Mouse (Mus musculus): Measurements from ENCODE around the gene Tssk3.

DNA sequence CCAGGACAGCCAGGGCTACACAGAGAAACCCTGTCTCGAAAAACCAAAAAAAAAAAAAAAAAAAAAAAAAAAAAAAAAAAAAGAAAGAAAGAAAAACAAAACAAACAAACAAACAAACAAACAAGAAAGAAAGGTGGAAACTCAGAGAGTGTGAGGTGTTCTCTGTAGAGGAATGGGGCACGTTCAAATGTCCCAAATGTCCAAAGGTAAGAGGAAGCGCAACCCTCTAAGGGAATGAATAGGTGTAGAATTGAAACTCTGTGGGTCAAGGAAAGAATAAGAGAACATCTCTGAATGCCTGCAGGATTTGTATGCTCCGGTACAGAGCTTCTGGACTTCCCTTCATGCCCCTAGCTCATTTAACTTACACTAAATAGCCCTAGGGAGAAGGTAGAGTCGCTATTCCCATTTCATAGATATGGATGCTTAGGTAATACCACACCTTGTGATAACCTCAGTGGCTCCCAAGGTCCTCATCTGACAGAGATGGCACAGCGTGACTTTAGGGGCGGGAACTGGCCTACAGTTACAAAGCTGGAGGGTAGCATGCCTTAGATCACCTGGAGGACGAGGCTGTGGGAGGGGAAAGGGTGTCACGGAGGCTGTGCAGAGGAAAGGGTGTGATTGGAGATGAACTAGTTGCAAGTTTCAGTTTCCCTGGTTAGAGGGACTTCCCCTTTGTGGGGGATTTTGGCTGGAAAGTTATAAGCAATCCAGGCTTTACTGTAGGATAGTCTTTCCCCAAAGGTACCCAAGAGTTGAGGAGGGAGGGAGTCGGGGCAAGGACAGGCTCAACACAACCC is 16.8 kb upstream of the Tssk3 start:
- TF ChIP-seq CHD2 (IDR thresholded peaks at IDR 0.05; ENCODE audit: low read length): no peak
- TF ChIP-seq CHD1 (IDR thresholded peaks at IDR 0.05; ENCODE audit: low read depth, low read length): no peak
- no peak for TF ChIP-seq CTCF (conservative IDR thresholded peaks at IDR 0.05 in 1 of 2, IDR thresholded peaks at IDR 0.05 in 1 of 2; ENCODE audit: low read depth in 2 of 2, low read length in 2 of 2)
- no peak for TF ChIP-seq ZKSCAN1 (IDR thresholded peaks at IDR 0.05; ENCODE audit: borderline replicate concordance, low read depth, low read length)
- 0 out of 2 replicates have a peak, but pooled peaks have one; percentile 29 for TF ChIP-seq TCF12 (IDR thresholded peaks at IDR 0.05; ENCODE audit: low read depth, low read length)
- peak; percentile 62 for TF ChIP-seq EP300 (IDR thresholded peaks at IDR 0.05; ENCODE audit: low read length)
- TF ChIP-seq POLR2A (IDR thresholded peaks at IDR 0.05; ENCODE audit: low read depth, low read length): 0 out of 2 replicates have a peak, but pooled peaks have one; percentile 24
